Mouse (Mus musculus) stomach, embryonic 15.5 days (tissue): ENCODE measurements around the gene Ccdc138. TPM values are rescaled to one million over a fixed set of nuclear protein-coding genes. Genes with fewer than 3 reads are reported as not detected.

Source experiments
- ATAC-seq: fragments of 200-750 bp; cut with Nextera tagmentation; 2 replicates; pipeline ENCODE4 v1.8.0; 2017; ENCODE audit warnings: low read depth, moderate number of reproducible peaks, moderate TSS enrichment; ENCODE audit not compliant: insufficient read depth, low FRiP score
- H3K27ac ChIP-seq: fragments of 300-500 bp; sonication (generic); 2 replicates; pipeline ENCODE4 v1.5.1; 2015; ENCODE audit warnings: mild to moderate bottlenecking, inconsistent platforms
- H3K27me3 ChIP-seq: fragments of 300-500 bp; sonication (generic); replicated peaks from 2 replicates; pipeline ENCODE4 v1.6.1; 2015; ENCODE audit warnings: inconsistent platforms
- H3K36me3 ChIP-seq: fragments of 300-500 bp; sonication (generic); 2 replicates; pipeline ENCODE4 v1.6.1; 2015; ENCODE audit warnings: inconsistent platforms
- H3K4me1 ChIP-seq: fragments of 300-500 bp; sonication (generic); 2 replicates; pipeline ENCODE4 v1.6.1; 2015; ENCODE audit warnings: inconsistent platforms
- H3K4me2 ChIP-seq: fragments of 300-500 bp; sonication (generic); 2 replicates; pipeline ENCODE4 v1.6.1; 2015; ENCODE audit warnings: mild to moderate bottlenecking, inconsistent platforms
- H3K4me3 ChIP-seq: fragments of 300-500 bp; sonication (generic); replicated peaks from 2 replicates; pipeline ENCODE4 v1.5.1; 2015; ENCODE audit warnings: inconsistent platforms
- H3K9ac ChIP-seq: fragments of 300-500 bp; sonication (generic); 2 replicates; pipeline ENCODE4 v1.6.1; 2015; ENCODE audit warnings: inconsistent platforms
- H3K9me3 ChIP-seq: fragments of 300-500 bp; sonication (generic); 2 replicates; pipeline ENCODE4 v1.6.1; 2016; ENCODE audit warnings: inconsistent platforms
- WGBS: fragments of 180-500 bp; shearing (Covaris S2); methylation state at CpG from one replicate; pipeline ENCODE4 v1.1.7; 2015; 5-methylcytosine and 5-hydroxymethylcytosine counted together
- polyA plus RNA-seq: library from polyadenylated mRNA; unstranded; fragments of >200 nt; fragmentation: Nextera tagmentation; extraction: Ambion mirVana; gene quantifications from 2 replicates; pipeline ENCODE4 v1.2.1, GENCODE M21; 2015

The Ccdc138 gene
- polyA plus RNA-seq, 1 experiment from 2014 or later, result 7.7 TPM

GRCm38 (mm10) chr10:58618501-58619216 lies 120.9 kb downstream of the Ccdc138 start:
- Histone ChIP-seq H3K4me3 (no peak overlapping the region), H3K4me1 (no peaks in the 10 kb centered on the region), H3K27ac (no peak overlapping the region), H3K27me3 (no peaks in the 10 kb centered on the region), H3K36me3 (no peaks in the 10 kb centered on the region), H3K9ac (no peak overlapping the region), H3K9me3 (no peaks in the 10 kb centered on the region), H3K4me2 (no peak overlapping the region)
- no peak for ATAC-seq
- WGBS, result 88% methylated on average over 17 of the region's 17 CpGs

- no peak overlapping the region for H3K4me2 ChIP-seq
- H3K9ac ChIP-seq, result no peak overlapping the region
- no peak overlapping the region for H3K4me3 ChIP-seq
- no peaks in the 10 kb centered on the region for H3K9me3 ChIP-seq
- H3K36me3 ChIP-seq, result no peaks in the 10 kb centered on the region
- no peak for ATAC-seq
- H3K27ac ChIP-seq, result no peak overlapping the region
- 89% methylated on average over 4 of the region's 4 CpGs for WGBS
- no peaks in the 10 kb centered on the region for H3K4me1 ChIP-seq
- no peaks in the 10 kb centered on the region for H3K27me3 ChIP-seq
Observed at GRCm38 (mm10) chr10:58619266-58619665, 121.5 kb downstream of the Ccdc138 start.

- Histone ChIP-seq H3K27me3 (no peaks in the 10 kb centered on the region), H3K4me1 (no peaks in the 10 kb centered on the region), H3K9ac (no peak overlapping the region), H3K27ac (no peak overlapping the region), H3K9me3 (no peaks in the 10 kb centered on the region), H3K4me3 (no peak overlapping the region), H3K36me3 (no peaks in the 10 kb centered on the region), H3K4me2 (no peak overlapping the region)
- 56% methylated on average over 12 of the region's 12 CpGs for WGBS
- ATAC-seq, result no peak
Observed at GRCm38 (mm10) chr10:58624848-58625711, 127.3 kb downstream of the Ccdc138 start.

Other genes starting within 250 kb of the Ccdc138 start
- 73.4 and 75.5 TPM in 2 replicates for gene Gcc2, start 242.5 kb upstream of the Ccdc138 start, polyA plus RNA-seq
- 150 and 155 TPM in 2 replicates for gene Lims1, start 174.5 kb upstream of the Ccdc138 start, polyA plus RNA-seq
- gene Ranbp2, start 51.0 kb upstream of the Ccdc138 start, polyA plus RNA-seq, result 23.2 and 24.4 TPM in 2 replicates
- 2.1 and 2.3 TPM in 2 replicates for gene Edar, start 177.7 kb downstream of the Ccdc138 start, polyA plus RNA-seq
- gene Gm17542, start 220.3 kb downstream of the Ccdc138 start, polyA plus RNA-seq, result not detected in 2 replicates